Mouse (Mus musculus): ENCODE data around the gene Enkur. TPM values are rescaled to one million over a fixed set of nuclear protein-coding genes. Genes with fewer than 3 reads are reported as not detected.
A peak's percentile ranks its signal among the peaks of the same experiment; 100 is the strongest.

The Enkur gene
- polyA plus RNA-seq, 1 experiment = not detected

- no peaks in the 10 kb centered on the region for H3K9me3 ChIP-seq (ENCODE audit: control insufficient read depth, low read length)
- H3K36me3 ChIP-seq (ENCODE audit: control insufficient read depth) = no peaks in the 10 kb centered on the region
- peak; percentile 19; the same call in 1 of the 3 replicates for TF ChIP-seq TAL1 (IDR thresholded peaks at IDR 0.05; ENCODE audit: low read length)
- TF ChIP-seq GATA1 (IDR thresholded peaks at IDR 0.05; ENCODE audit: low read length) = 0 out of 2 replicates have a peak, but pooled peaks have one; percentile 18
- H3K4me1 ChIP-seq (ENCODE audit: control insufficient read depth) = peaks cover 26% of the 10 kb centered on the region
- no peaks in the 10 kb centered on the region for H3K27me3 ChIP-seq (ENCODE audit: control insufficient read depth)
- no peak overlapping the region for H3K4me3 ChIP-seq (replicated peaks)
Observed at GRCm38 (mm10) chr2:21234871-21235648, 29.9 kb upstream of the Enkur start.

DNA sequence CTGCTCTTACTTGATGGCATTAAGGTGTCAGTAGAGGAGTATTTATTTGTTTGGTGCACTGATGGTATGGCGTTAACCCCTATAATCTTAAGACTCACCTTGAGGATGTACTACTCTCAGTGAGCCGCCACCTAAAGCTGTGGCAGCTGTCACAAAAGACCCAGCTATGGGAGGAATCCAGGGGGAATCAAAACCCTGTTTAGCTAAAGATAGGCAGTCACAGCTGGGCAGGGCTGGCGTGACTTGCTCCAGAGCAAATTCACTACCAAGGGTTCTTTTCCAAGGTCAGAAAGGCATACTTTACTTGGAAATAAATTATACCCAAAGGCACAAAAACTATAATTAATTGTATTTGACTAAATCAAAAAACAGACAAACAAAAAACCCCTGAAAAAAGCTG lies 26.0 kb upstream of the Enkur start:
- no peaks in the 10 kb centered on the region for H3K36me3 ChIP-seq (ENCODE audit: control insufficient read depth)
- TF ChIP-seq TAL1 (IDR thresholded peaks at IDR 0.05; ENCODE audit: low read length) (no peak), GATA1 (IDR thresholded peaks at IDR 0.05; ENCODE audit: low read length) (no peak)
- no peak overlapping the region for H3K4me3 ChIP-seq (replicated peaks)
- no peaks in the 10 kb centered on the region for H3K9me3 ChIP-seq (ENCODE audit: control insufficient read depth, low read length)
- H3K27me3 ChIP-seq (ENCODE audit: control insufficient read depth) = no peaks in the 10 kb centered on the region
- H3K4me1 ChIP-seq (ENCODE audit: control insufficient read depth) = peaks cover 21% of the 10 kb centered on the region

DNA sequence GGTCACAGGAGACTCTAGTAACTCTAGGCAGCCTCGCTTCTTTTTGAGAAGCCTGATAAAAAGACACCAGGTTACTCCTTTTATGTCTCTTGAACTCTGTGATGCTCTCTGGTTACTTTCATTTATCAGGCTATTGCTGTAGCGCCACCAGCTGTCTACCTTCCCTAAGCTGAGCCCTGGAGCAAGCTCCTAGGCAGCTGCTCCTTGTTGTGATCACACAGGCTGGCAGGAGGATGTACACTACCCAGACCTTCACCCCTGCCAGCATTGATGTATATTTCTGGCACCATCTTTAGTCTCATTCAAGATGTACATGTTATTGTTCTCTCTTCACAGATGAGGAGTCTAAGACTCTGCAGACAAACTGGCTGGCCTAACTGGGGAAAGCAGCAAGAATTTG lies 25.1 kb upstream of the Enkur start:
- Histone ChIP-seq H3K4me1 (ENCODE audit: control insufficient read depth) (peaks cover 13% of the 10 kb centered on the region), H3K27me3 (ENCODE audit: control insufficient read depth) (no peaks in the 10 kb centered on the region), H3K9me3 (ENCODE audit: control insufficient read depth, low read length) (no peaks in the 10 kb centered on the region), H3K4me3 (replicated peaks) (no peak overlapping the region), H3K36me3 (ENCODE audit: control insufficient read depth) (no peaks in the 10 kb centered on the region)
- TF ChIP-seq TAL1 (IDR thresholded peaks at IDR 0.05; ENCODE audit: low read length) (no peak), GATA1 (IDR thresholded peaks at IDR 0.05; ENCODE audit: low read length) (no peak)

DNA sequence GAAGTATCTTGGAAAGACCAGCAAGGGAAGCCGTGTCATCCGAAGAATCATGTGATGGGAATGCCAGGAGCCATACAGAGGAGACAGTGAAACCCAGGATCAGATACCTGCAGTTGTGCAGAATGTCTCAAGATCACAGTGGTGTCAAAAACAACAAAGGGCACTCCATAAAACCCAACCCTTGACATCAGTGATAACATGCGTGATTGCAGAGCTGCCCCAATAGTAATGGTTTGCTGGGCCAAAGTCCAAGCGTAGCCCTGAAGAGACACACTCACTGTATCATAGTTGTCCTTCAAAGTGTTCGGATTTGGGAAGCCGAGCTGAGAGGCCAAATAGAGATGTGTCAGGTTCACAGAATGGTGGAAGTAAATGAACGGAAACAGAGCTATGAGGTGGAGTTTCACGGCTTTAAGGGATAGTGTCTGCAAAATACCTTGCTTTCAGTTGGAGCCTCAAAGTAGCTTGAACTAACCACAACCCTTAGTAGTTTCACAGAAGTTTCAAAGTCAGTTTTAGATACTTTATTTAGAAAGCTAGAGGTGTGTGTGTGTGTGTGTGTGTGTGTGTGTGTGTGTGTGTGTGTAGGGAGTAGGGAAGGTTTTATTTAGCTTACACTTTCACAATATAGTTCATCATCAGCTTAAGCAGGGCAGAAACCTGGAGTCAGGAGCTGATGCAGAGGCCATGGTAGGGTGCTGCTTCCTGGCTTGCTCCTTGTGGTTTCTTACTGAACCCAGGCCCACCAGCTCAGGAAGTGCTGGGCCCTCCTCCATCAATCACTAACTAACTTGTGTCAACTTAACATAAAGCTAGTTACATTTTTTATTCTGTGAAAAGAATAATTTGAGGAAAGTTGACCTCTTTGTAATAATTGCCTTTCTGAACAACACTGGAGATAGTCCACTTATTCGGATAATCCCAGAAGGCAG lies 17.6 kb upstream of the Enkur start:
- H3K9me3 ChIP-seq (ENCODE audit: control insufficient read depth, low read length) = no peaks in the 10 kb centered on the region
- H3K36me3 ChIP-seq (ENCODE audit: control insufficient read depth) = no peaks in the 10 kb centered on the region
- TF ChIP-seq TAL1 (IDR thresholded peaks at IDR 0.05; ENCODE audit: low read length) (no peak), GATA1 (IDR thresholded peaks at IDR 0.05; ENCODE audit: low read length) (no peak)
- H3K4me1 ChIP-seq (ENCODE audit: control insufficient read depth) = no peaks in the 10 kb centered on the region
- no peaks in the 10 kb centered on the region for H3K27me3 ChIP-seq (ENCODE audit: control insufficient read depth)
- H3K4me3 ChIP-seq (replicated peaks) = no peak overlapping the region

- Histone ChIP-seq H3K36me3 (ENCODE audit: control insufficient read depth) (no peaks in the 10 kb centered on the region), H3K4me3 (replicated peaks) (no peak overlapping the region), H3K4me1 (ENCODE audit: control insufficient read depth) (no peaks in the 10 kb centered on the region), H3K9me3 (ENCODE audit: control insufficient read depth, low read length) (no peaks in the 10 kb centered on the region), H3K27me3 (ENCODE audit: control insufficient read depth) (no peaks in the 10 kb centered on the region)
- TF ChIP-seq TAL1 (IDR thresholded peaks at IDR 0.05; ENCODE audit: low read length) = no peak
- no peak for TF ChIP-seq GATA1 (IDR thresholded peaks at IDR 0.05; ENCODE audit: low read length)
Observed at GRCm38 (mm10) chr2:21215284-21215683, 10.1 kb upstream of the Enkur start.

DNA sequence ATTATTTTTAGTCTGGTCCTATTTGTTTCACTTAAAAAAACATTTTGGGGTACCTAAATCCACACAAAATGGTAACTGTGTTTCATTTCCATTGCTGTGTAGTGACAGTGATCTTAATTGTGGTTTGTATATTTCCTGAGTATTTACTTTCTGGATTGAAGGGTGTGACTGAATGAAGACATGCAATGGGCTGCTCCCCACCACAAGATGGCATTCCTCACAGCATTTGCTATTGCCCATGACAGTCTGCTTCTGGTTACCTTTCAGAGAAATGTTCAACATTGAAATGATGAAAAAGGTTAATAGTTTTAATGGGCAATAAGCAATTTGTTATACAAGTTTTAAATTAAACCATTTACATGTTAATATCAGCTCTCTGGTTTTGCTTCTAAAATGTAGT lies 9.2 kb upstream of the Enkur start:
- no peak overlapping the region for H3K4me3 ChIP-seq (replicated peaks)
- no peaks in the 10 kb centered on the region for H3K36me3 ChIP-seq (ENCODE audit: control insufficient read depth)
- no peaks in the 10 kb centered on the region for H3K9me3 ChIP-seq (ENCODE audit: control insufficient read depth, low read length)
- no peaks in the 10 kb centered on the region for H3K4me1 ChIP-seq (ENCODE audit: control insufficient read depth)
- H3K27me3 ChIP-seq (ENCODE audit: control insufficient read depth) = no peaks in the 10 kb centered on the region
- no peak for TF ChIP-seq TAL1 (IDR thresholded peaks at IDR 0.05; ENCODE audit: low read length)

DNA sequence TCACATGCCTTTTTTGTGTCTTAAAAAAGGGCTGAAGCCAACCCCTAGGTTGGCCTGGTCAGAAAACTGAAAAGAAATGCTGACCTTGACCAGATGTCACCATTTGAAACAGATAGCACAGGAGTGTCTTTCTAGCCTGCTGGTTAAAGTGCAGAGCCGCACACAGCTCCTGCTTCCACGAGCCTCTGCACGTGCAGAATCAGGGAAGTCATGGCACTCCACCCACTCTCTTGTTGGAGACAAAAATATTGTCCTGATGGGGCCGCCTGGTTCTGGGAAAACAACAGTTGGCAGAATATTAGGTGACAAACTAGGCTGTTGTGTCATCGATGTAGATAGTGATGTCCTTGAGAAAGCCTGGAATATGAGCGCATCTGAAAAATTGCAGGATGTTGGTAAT lies 6.2 kb upstream of the Enkur start:
- no peaks in the 10 kb centered on the region for H3K9me3 ChIP-seq (ENCODE audit: control insufficient read depth, low read length)
- H3K4me3 ChIP-seq (replicated peaks) = no peak overlapping the region
- TF ChIP-seq TAL1 (IDR thresholded peaks at IDR 0.05; ENCODE audit: low read length) (no peak), GATA1 (IDR thresholded peaks at IDR 0.05; ENCODE audit: low read length) (no peak)
- no peaks in the 10 kb centered on the region for H3K4me1 ChIP-seq (ENCODE audit: control insufficient read depth)
- no peaks in the 10 kb centered on the region for H3K36me3 ChIP-seq (ENCODE audit: control insufficient read depth)
- no peaks in the 10 kb centered on the region for H3K27me3 ChIP-seq (ENCODE audit: control insufficient read depth)

- Histone ChIP-seq H3K4me1 (ENCODE audit: control insufficient read depth) (peaks cover 15% of the 10 kb centered on the region), H3K9me3 (ENCODE audit: control insufficient read depth, low read length) (no peaks in the 10 kb centered on the region), H3K27me3 (ENCODE audit: control insufficient read depth) (no peaks in the 10 kb centered on the region), H3K36me3 (ENCODE audit: control insufficient read depth) (no peaks in the 10 kb centered on the region), H3K4me3 (replicated peaks) (peak overlapping the region; percentile 77)
- no peak for TF ChIP-seq TAL1 (IDR thresholded peaks at IDR 0.05; ENCODE audit: low read length)
- no peak for TF ChIP-seq GATA1 (IDR thresholded peaks at IDR 0.05; ENCODE audit: low read length)
Observed at GRCm38 (mm10) chr2:21206278-21206677, 1.1 kb upstream of the Enkur start.

DNA sequence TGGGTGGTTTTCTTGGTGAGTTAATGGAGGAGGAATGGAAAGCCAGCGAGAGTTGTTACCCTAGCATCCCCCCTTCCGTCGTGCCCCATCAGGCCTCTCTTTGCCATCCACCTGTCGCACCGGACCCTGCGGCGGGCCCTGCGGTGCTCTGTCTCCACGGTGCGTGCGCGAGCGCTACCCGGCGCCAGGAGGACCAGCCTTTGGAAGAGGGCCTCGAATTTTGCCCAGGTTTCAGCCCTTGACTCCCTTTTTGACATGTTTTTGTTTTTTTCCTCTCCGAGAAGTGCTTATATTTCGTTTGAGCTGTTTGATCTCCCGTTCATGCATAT lies 630 bp upstream of the Enkur start:
- Histone ChIP-seq H3K27me3 (ENCODE audit: control insufficient read depth) (no peaks in the 10 kb centered on the region), H3K4me1 (ENCODE audit: control insufficient read depth) (peaks cover 15% of the 10 kb centered on the region), H3K36me3 (ENCODE audit: control insufficient read depth) (no peaks in the 10 kb centered on the region), H3K4me3 (replicated peaks) (peak overlapping the region; percentile 77), H3K9me3 (ENCODE audit: control insufficient read depth, low read length) (no peaks in the 10 kb centered on the region)
- TF ChIP-seq TAL1 (IDR thresholded peaks at IDR 0.05; ENCODE audit: low read length) (no peak), GATA1 (IDR thresholded peaks at IDR 0.05; ENCODE audit: low read length) (no peak)

All from erythroblast, embryonic 14.5 days (primary cell).